Mouse (Mus musculus): Measurements from ENCODE around the gene Ksr2.

GRCm38 (mm10) chr5:117761181-117761832 lies 347.5 kb downstream of the Ksr2 start:
- no peak for TF ChIP-seq CTCF (IDR thresholded peaks at IDR 0.05; ENCODE audit: borderline replicate concordance, insufficient read depth, low read length)
- no peak for TF ChIP-seq POLR2A (IDR thresholded peaks at IDR 0.05; ENCODE audit: low read depth, low read length)
